Mouse (Mus musculus) hindbrain, embryonic 15.5 days (tissue): Measurements from ENCODE around the gene Sptbn4. TPM values are rescaled to one million over a fixed set of nuclear protein-coding genes. Genes with fewer than 3 reads are reported as not detected.

ENCODE experiments used
- ATAC-seq: fragments of 200-750 bp; cut with Nextera tagmentation; 2 replicates; pipeline ENCODE4 v1.8.0; 2017; ENCODE audit warnings: low read depth, moderate number of reproducible peaks, moderate TSS enrichment; ENCODE audit not compliant: low FRiP score
- H3K27ac ChIP-seq: fragments of 300-500 bp; sonication (generic); replicated peaks from 2 replicates; pipeline ENCODE4 v1.5.1; 2015; ENCODE audit warnings: mild to moderate bottlenecking, inconsistent platforms
- H3K27me3 ChIP-seq: fragments of 300-500 bp; sonication (generic); 2 replicates; pipeline ENCODE4 v1.6.1; 2015; ENCODE audit warnings: control low read depth, inconsistent platforms
- H3K36me3 ChIP-seq: fragments of 300-500 bp; sonication (generic); 2 replicates; pipeline ENCODE4 v1.6.1; 2015; ENCODE audit warnings: control low read depth, inconsistent platforms
- H3K4me1 ChIP-seq: fragments of 300-500 bp; sonication (generic); replicated peaks from 2 replicates; pipeline ENCODE4 v1.6.1; 2015; ENCODE audit warnings: control low read depth, inconsistent platforms
- H3K4me2 ChIP-seq: fragments of 300-500 bp; sonication (generic); 2 replicates; pipeline ENCODE4 v1.6.1; 2015; ENCODE audit warnings: moderate library complexity, mild to moderate bottlenecking, inconsistent platforms
- H3K4me3 ChIP-seq: fragments of 300-500 bp; sonication (generic); 2 replicates; pipeline ENCODE4 v1.5.1; 2015; ENCODE audit warnings: mild to moderate bottlenecking, inconsistent platforms
- H3K9ac ChIP-seq: fragments of 300-500 bp; sonication (generic); 2 replicates; pipeline ENCODE4 v1.6.1; 2015; ENCODE audit warnings: inconsistent platforms
- H3K9me3 ChIP-seq: fragments of 300-500 bp; sonication (generic); 2 replicates; pipeline ENCODE4 v1.6.1; 2016; ENCODE audit warnings: control low read depth, inconsistent platforms
- WGBS: fragments of 180-500 bp; shearing (Covaris S2); methylation state at CpG from one replicate; pipeline ENCODE4 v1.1.7; 2015; 5-methylcytosine and 5-hydroxymethylcytosine counted together
- polyA plus RNA-seq: library from polyadenylated mRNA; unstranded; fragments of >200 nt; fragmentation: Nextera tagmentation; extraction: Ambion mirVana; gene quantifications from 2 replicates; pipeline ENCODE4 v1.2.1, GENCODE M21; 2015

The Sptbn4 gene
- polyA plus RNA-seq, 1 experiment from 2014 or later: 3.2 TPM

DNA sequence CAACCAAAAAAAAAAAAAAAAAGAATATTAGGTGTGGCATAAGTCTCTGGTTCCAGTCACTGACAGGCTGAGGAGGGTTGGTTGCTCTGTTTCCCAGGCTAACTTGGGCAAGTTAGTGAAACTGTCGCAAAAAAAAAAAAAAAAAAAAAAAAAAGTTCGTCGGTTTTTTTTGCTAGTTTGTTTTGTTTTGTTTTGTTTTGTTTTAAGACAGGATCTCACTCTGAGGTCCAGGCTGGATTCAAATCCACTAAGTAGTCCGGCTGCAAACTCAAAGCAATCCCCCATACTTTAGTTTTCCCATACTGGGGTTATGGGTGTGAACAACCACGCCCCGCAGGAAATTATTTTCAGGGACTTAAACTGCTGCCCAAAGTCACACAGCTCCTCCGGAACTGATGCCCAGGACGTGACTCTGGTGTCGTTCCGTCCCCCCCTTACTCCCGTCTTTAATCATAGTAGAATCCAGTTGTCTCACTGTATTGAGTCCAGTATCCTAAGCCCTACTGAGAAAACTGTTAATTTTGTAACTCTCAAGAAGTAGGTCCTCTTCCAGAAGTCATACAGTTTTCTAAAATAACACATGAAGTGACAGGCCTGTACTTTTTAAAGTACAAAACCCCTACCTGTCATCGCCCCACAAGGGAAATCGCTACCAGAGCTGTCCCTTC is 38.8 kb upstream of the Sptbn4 start:
- H3K9me3 ChIP-seq: no peaks in the 10 kb centered on the region
- H3K4me2 ChIP-seq: peak overlapping the region; percentile 70
- peaks cover 30% of the 10 kb centered on the region for H3K4me1 ChIP-seq
- ATAC-seq: peak; percentile 16
- H3K9ac ChIP-seq: peak overlapping the region; percentile 28
- no peaks in the 10 kb centered on the region for H3K27me3 ChIP-seq
- H3K4me3 ChIP-seq: peak overlapping the region; percentile 70
- 7% methylated on average over 13 of the region's 13 CpGs for WGBS
- H3K27ac ChIP-seq: peak overlapping the region; percentile 88
- H3K36me3 ChIP-seq: no peaks in the 10 kb centered on the region

DNA sequence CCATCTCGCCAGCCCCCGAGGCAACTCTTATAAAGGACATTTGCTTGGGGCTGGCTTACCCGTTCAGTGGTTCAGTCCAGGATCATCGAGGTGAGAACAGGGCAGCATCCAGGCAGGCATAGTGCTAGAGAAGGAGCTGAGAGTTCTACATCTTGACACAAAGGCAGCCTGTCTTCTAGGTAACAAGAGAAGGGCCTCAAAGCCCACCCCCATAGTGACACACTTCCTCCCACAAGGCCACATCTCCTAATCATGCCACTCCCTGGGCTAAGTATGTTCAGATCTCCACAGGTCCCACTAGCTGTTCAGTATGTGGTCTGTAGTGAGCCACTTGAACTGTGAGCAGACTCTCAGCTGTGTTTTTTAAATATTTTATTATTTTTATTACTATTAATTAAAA is 36.4 kb upstream of the Sptbn4 start:
- Histone ChIP-seq H3K4me2 (no peak overlapping the region), H3K36me3 (no peaks in the 10 kb centered on the region), H3K27me3 (no peaks in the 10 kb centered on the region), H3K27ac (no peak overlapping the region), H3K4me3 (no peak overlapping the region), H3K9ac (no peak overlapping the region), H3K4me1 (peaks cover 29% of the 10 kb centered on the region), H3K9me3 (no peaks in the 10 kb centered on the region)
- no peak for ATAC-seq
- 89% methylated on average over 4 of the region's 4 CpGs for WGBS

GRCm38 (mm10) chr7:27481627-27481969 is 34.1 kb upstream of the Sptbn4 start:
- 3% methylated on average over 8 of the region's 12 CpGs for WGBS
- Histone ChIP-seq H3K27ac (peak overlapping the region; percentile 68), H3K4me1 (peaks cover 17% of the 10 kb centered on the region), H3K36me3 (peaks cover 3% of the 10 kb centered on the region; the same call in 1 of the 2 replicates), H3K9me3 (no peaks in the 10 kb centered on the region), H3K4me3 (peak overlapping the region; percentile 31), H3K9ac (peak overlapping the region; percentile 41), H3K4me2 (peak overlapping the region; percentile 72), H3K27me3 (no peaks in the 10 kb centered on the region)
- peak; percentile 80 for ATAC-seq

DNA sequence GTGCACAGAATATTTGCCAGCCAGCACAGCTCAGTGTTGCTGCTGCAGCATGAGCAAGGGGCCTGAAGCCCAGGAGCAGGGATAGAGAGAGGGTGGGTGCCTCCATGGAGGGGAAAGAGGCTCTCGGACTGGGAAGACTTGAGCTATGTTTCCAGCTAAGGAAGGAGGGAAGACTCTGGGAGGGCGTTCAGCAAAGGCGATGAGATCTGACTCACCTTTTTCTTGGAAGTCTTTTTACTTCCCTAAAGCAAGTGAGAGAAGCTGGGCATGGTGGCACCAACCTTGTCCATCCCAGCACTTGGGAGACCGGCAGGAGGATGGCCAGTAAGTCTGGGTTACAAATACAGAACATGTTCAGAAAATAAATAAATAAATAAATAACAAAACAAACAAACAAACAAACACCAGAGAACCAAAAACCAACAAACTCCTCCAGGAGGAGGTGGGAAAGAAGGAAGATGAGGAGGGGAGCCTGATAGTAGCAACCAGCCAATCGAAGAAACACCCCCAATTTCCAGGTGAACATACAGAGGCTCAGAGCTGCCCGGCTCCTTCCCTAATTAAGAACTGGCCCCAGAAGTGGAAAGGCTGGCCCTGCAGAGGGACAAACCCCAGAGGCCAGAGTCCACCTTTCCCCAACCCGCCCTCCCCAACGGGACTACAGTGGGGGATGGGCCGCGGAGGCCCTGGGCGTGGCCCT is 33.6 kb upstream of the Sptbn4 start:
- no peaks in the 10 kb centered on the region for H3K27me3 ChIP-seq
- H3K9me3 ChIP-seq: no peaks in the 10 kb centered on the region
- peaks cover 13% of the 10 kb centered on the region for H3K4me1 ChIP-seq
- H3K9ac ChIP-seq: peak overlapping the region; percentile 41
- WGBS: 13% methylated on average over 11 of the region's 11 CpGs
- H3K36me3 ChIP-seq: peaks cover 3% of the 10 kb centered on the region; the same call in 1 of the 2 replicates
- H3K27ac ChIP-seq: peak overlapping the region; percentile 68
- ATAC-seq: no peak
- H3K4me3 ChIP-seq: peak overlapping the region; percentile 31
- peak overlapping the region; percentile 72 for H3K4me2 ChIP-seq

DNA sequence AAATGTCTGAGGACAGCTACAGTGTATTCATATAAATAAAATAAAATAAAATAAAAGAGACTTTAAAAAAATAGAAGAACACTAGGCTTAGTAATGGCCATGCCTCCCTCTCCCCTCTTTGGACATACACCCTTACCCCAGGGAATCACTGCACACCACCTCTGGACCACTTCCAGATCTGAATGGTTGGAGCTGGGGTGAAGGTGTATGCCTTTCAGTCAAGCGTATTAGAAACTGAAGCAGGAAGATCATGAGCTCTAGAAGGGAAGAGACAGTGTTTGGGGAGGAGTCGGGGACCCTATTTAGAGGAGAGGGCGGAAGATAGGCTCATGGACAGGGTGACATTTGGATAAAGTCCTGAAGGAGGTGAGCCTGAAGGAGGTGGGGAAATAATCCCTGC is 33.0 kb upstream of the Sptbn4 start:
- Histone ChIP-seq H3K9me3 (no peaks in the 10 kb centered on the region), H3K4me2 (peak overlapping the region; percentile 72; the same call in 1 of the 2 replicates), H3K27me3 (no peaks in the 10 kb centered on the region), H3K27ac (0 out of 2 replicates have a peak overlapping the region, but pooled peaks have one; percentile 44), H3K9ac (no peak overlapping the region), H3K36me3 (peaks cover 3% of the 10 kb centered on the region; the same call in 1 of the 2 replicates), H3K4me3 (no peak overlapping the region), H3K4me1 (peaks cover 12% of the 10 kb centered on the region)
- no peak for ATAC-seq
- WGBS: 82% methylated on average over 3 of the region's 3 CpGs

DNA sequence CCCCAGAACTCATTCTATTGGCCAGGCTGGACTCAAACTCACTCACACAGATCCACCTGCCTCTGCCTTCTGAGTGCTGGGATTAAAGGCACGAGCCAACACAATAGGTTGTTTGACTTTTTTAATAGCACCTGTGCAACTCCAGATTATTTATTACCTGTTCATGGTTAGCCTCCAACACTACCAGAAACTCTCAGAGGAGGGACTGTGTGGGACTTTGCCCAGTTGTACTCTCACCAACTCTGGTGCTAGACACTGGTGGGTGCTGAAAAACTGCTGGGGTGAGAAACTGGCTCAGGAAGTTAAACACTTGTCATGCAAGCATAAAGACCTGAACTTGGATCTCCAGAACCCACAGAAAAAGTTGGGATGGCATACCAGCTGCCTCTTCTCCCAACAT is 32.3 kb upstream of the Sptbn4 start:
- Histone ChIP-seq H3K27me3 (no peaks in the 10 kb centered on the region), H3K4me3 (no peak overlapping the region), H3K36me3 (peaks cover 3% of the 10 kb centered on the region; the same call in 1 of the 2 replicates), H3K9me3 (no peaks in the 10 kb centered on the region), H3K27ac (no peak overlapping the region), H3K4me2 (no peak overlapping the region), H3K4me1 (peaks cover 12% of the 10 kb centered on the region), H3K9ac (no peak overlapping the region)
- no peak for ATAC-seq
- 89% methylated on average over 1 of the region's 1 CpGs for WGBS

DNA sequence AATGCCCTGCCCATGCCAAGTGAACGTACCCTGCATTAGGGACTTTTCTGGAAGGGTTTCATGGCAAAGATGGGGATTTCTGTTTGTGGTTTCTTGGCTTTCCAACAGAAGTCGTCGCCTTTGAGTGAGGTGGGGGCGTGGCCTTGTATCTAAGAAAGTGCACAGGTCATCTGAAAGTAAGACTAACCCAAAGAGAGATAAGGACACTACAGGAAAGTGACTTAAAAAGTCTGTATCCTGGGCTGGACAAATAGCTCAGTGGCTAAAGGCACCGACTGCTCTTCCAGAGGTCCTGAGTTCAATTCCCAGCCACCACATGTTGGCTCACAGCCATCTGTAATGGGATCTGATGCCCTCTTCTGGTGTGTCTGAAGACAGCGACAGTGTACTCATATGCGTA is 31.1 kb upstream of the Sptbn4 start:
- H3K4me1 ChIP-seq: peaks cover 12% of the 10 kb centered on the region
- peaks cover 3% of the 10 kb centered on the region; the same call in 1 of the 2 replicates for H3K36me3 ChIP-seq
- H3K9ac ChIP-seq: no peak overlapping the region
- no peaks in the 10 kb centered on the region for H3K27me3 ChIP-seq
- ATAC-seq: no peak
- H3K9me3 ChIP-seq: no peaks in the 10 kb centered on the region
- H3K4me2 ChIP-seq: no peak overlapping the region
- no peak overlapping the region for H3K27ac ChIP-seq
- WGBS: 88% methylated on average over 7 of the region's 7 CpGs
- H3K4me3 ChIP-seq: no peak overlapping the region

DNA sequence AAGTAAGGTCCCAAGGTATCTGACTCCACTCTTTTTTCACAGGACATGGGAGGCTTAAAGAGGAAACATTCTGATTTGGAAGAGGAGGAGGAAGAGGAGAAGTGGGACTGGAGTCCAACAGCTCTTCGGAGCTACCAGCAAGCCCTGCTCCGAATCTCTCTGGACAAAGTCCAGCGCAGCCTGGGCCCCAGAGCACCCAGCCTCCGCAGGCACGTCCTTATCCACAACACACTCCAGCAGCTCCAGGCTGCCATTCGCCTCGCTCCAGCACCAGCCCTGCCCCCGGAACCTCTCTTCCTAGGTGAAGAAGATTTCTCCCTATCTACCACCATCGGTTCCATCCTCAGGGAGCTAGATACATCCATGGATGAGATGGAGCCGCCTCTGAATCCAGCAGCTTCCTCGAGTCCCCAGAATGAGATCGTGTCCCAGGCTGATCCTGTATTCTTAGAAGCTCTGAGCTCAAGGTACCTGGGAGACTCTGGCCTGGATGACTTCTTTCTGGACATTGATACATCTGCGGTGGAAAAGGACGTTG is 28.7 kb upstream of the Sptbn4 start:
- H3K27ac ChIP-seq: no peak overlapping the region
- 96% methylated on average over 14 of the region's 14 CpGs for WGBS
- H3K4me2 ChIP-seq: no peak overlapping the region
- ATAC-seq: no peak
- H3K4me3 ChIP-seq: no peak overlapping the region
- H3K4me1 ChIP-seq: peaks cover 7% of the 10 kb centered on the region
- no peaks in the 10 kb centered on the region for H3K9me3 ChIP-seq
- peaks cover 3% of the 10 kb centered on the region; the same call in 1 of the 2 replicates for H3K36me3 ChIP-seq
- no peaks in the 10 kb centered on the region for H3K27me3 ChIP-seq
- no peak overlapping the region for H3K9ac ChIP-seq

DNA sequence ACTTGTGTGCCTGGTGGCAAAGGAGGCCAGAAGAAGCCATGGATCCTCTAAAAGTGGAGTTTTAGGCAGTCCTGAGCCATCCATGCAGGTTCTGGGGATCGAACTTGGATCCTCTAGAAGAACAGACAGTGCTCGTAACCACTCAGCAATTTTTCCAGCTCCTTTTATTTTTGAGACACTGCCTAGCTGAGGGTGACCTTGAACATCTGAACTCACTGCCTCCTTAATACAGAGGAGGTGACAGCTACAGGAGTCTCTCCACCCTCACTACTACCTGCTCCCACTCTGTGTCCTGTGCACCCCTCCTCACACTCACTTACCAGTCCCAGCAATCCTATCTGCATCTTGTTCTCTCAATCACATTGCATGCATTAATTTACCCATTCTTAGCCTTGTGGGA is 28.1 kb upstream of the Sptbn4 start:
- 98% methylated on average over 2 of the region's 2 CpGs for WGBS
- Histone ChIP-seq H3K4me3 (no peak overlapping the region), H3K9me3 (no peaks in the 10 kb centered on the region), H3K9ac (no peak overlapping the region), H3K27ac (no peak overlapping the region), H3K27me3 (no peaks in the 10 kb centered on the region), H3K36me3 (peaks cover 3% of the 10 kb centered on the region; the same call in 1 of the 2 replicates), H3K4me1 (peaks cover 3% of the 10 kb centered on the region), H3K4me2 (peak overlapping the region; percentile 88; the same call in 1 of the 2 replicates)
- ATAC-seq: no peak

DNA sequence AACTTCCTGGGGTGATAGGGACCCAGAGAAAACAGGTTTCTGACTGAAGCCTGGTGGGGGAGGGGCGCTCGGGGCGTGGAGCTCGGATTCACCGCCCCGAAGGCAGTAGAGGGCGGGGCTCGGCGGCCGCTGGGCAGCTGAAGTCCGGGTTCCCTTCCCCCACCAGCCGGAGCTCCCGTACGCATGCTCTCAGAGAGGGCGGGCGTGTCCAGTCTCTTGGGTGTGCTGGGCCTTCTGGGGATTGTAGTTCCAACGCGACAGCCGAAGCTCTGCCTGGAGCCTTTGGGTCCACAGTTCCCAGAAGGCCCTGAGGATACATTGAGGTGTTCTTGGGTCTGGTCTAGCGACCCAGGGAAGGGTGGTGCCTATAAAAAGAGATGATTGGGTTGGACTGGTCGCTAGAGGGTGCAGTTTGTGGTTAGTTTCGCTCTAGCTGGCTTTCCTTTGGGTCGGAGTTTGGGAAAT is 27.0 kb upstream of the Sptbn4 start:
- Histone ChIP-seq H3K36me3 (peaks cover 3% of the 10 kb centered on the region; the same call in 1 of the 2 replicates), H3K4me1 (peaks cover 3% of the 10 kb centered on the region), H3K4me3 (peak overlapping the region; percentile 52), H3K9me3 (no peaks in the 10 kb centered on the region), H3K9ac (peak overlapping the region; percentile 44), H3K27ac (peak overlapping the region; percentile 83), H3K27me3 (no peaks in the 10 kb centered on the region), H3K4me2 (peak overlapping the region; percentile 88)
- peak; percentile 94 for ATAC-seq
- under 1% methylated on average over 22 of the region's 23 CpGs for WGBS

GRCm38 (mm10) chr7:27473835-27474489 is 26.5 kb upstream of the Sptbn4 start:
- H3K27ac ChIP-seq: peak overlapping the region; percentile 83
- under 1% methylated on average over 34 of the region's 34 CpGs for WGBS
- no peaks in the 10 kb centered on the region for H3K27me3 ChIP-seq
- peak overlapping the region; percentile 88 for H3K4me2 ChIP-seq
- H3K9me3 ChIP-seq: no peaks in the 10 kb centered on the region
- H3K36me3 ChIP-seq: peaks cover 3% of the 10 kb centered on the region; the same call in 1 of the 2 replicates
- H3K4me1 ChIP-seq: peaks cover 3% of the 10 kb centered on the region
- peak overlapping the region; percentile 52 for H3K4me3 ChIP-seq
- ATAC-seq: no peak
- H3K9ac ChIP-seq: peak overlapping the region; percentile 44
